Mouse (Mus musculus) embryonic facial prominence, embryonic 11.5 days (tissue): ENCODE measurements around the gene Gm3448. TPM values are rescaled to one million over a fixed set of nuclear protein-coding genes. Genes with fewer than 3 reads are reported as not detected.
"Not testable (repeated sequence)": the region's sequence is repeated elsewhere in the genome, so short reads cannot be mapped to it uniquely, and the experiment has no call there.

ENCODE experiments used
- ATAC-seq: fragments of 200-750 bp; cut with Nextera tagmentation; replicated peaks from 2 replicates; pipeline ENCODE4 v1.8.0; 2017; ENCODE audit warnings: low read depth; ENCODE audit not compliant: insufficient number of reproducible peaks, low FRiP score, low TSS enrichment
- DNase-seq: peaks from one replicate; pipeline ENCODE4 v3.0.0-alpha.2; 2015; ENCODE audit warnings: low spot score
- H3K27ac ChIP-seq: fragments of 300-500 bp; sonication (generic); replicated peaks from 2 replicates; pipeline ENCODE4 v1.5.1; 2014; ENCODE audit warnings: mild to moderate bottlenecking, low read depth, low read length, control low read depth
- H3K27me3 ChIP-seq: fragments of 300-500 bp; sonication (generic); 2 replicates; pipeline ENCODE4 v1.6.1; 2014; ENCODE audit warnings: mild to moderate bottlenecking, low read length, moderate library complexity, mixed read lengths; ENCODE audit not compliant: control insufficient read depth, insufficient read depth
- H3K36me3 ChIP-seq: fragments of 300-500 bp; sonication (generic); replicated peaks from 2 replicates; pipeline ENCODE4 v1.6.1; 2014; ENCODE audit warnings: low read depth, mild to moderate bottlenecking, low read length, moderate library complexity, mixed read lengths; ENCODE audit not compliant: control insufficient read depth, insufficient read depth
- H3K4me1 ChIP-seq: fragments of 300-500 bp; sonication (generic); 2 replicates; pipeline ENCODE4 v1.6.1; 2014; ENCODE audit warnings: low read length, mixed read lengths; ENCODE audit not compliant: control insufficient read depth, insufficient read depth
- H3K4me2 ChIP-seq: fragments of 300-500 bp; sonication (generic); 2 replicates; pipeline ENCODE4 v1.6.1; 2014; ENCODE audit warnings: low read depth, mild to moderate bottlenecking, control low read depth, low read length, moderate library complexity
- H3K4me3 ChIP-seq: fragments of 300-500 bp; sonication (generic); 2 replicates; pipeline ENCODE4 v1.5.1; 2014; ENCODE audit warnings: low read depth, low read length, control low read depth
- H3K9ac ChIP-seq: fragments of 300-500 bp; sonication (generic); replicated peaks from 2 replicates; pipeline ENCODE4 v1.6.1; 2014; ENCODE audit warnings: mild to moderate bottlenecking, control low read depth, low read length
- H3K9me3 ChIP-seq: fragments of 300-500 bp; sonication (generic); replicated peaks from 2 replicates; pipeline ENCODE4 v1.6.1; 2016; ENCODE audit warnings: mild to moderate bottlenecking, low read length, inconsistent platforms, mixed read lengths; ENCODE audit not compliant: control insufficient read depth
- WGBS: fragments of 180-500 bp; shearing (Covaris S2); extraction: QIAGEN DNeasy Blood & Tissue Kit; methylation state at CpG from one replicate; pipeline ENCODE4 v1.1.7; 2014; 5-methylcytosine and 5-hydroxymethylcytosine counted together
- polyA plus RNA-seq: library from polyadenylated mRNA; unstranded; fragments of >200 nt; fragmentation: Nextera tagmentation; extraction: Ambion mirVana; gene quantifications from 2 replicates; pipeline ENCODE4 v1.2.1, GENCODE M21; 2014

Gene Gm3448
- polyA plus RNA-seq, 1 experiment from 2014 or later: 3.7 TPM

GRCm38 (mm10) chr17:15055925-15056324, 14.6 kb upstream of the Gm3448 start:
- ATAC-seq: no peak
- Histone ChIP-seq H3K4me2 (no peak overlapping the region), H3K27ac (no peak overlapping the region), H3K9me3 (no peaks in the 10 kb centered on the region), H3K36me3 (peaks cover 2% of the 10 kb centered on the region; the same call in 1 of the 2 replicates), H3K9ac (no peak overlapping the region), H3K27me3 (no peaks in the 10 kb centered on the region), H3K4me1 (no peaks in the 10 kb centered on the region), H3K4me3 (no peak overlapping the region)
- WGBS: 82% methylated on average over 4 of the region's 4 CpGs
- no peak for DNase-seq

GRCm38 (mm10) chr17:15053829-15054200, 12.5 kb upstream of the Gm3448 start:
- not testable (repeated sequence) for H3K27ac ChIP-seq, H3K4me3 ChIP-seq, DNase-seq, H3K4me2 ChIP-seq, H3K9ac ChIP-seq, ATAC-seq, H3K9me3 ChIP-seq, H3K27me3 ChIP-seq, H3K4me1 ChIP-seq, H3K36me3 ChIP-seq
- WGBS: 86% methylated on average over 12 of the region's 13 CpGs

GRCm38 (mm10) chr17:15053183-15053828, 12.0 kb upstream of the Gm3448 start:
- H3K4me2 ChIP-seq, DNase-seq, H3K9me3 ChIP-seq, H3K4me3 ChIP-seq, H3K36me3 ChIP-seq, H3K4me1 ChIP-seq, ATAC-seq, H3K9ac ChIP-seq, H3K27ac ChIP-seq, H3K27me3 ChIP-seq: not testable (repeated sequence)
- WGBS: 84% methylated on average over 5 of the region's 8 CpGs

- not testable (repeated sequence) for H3K36me3 ChIP-seq, H3K4me1 ChIP-seq, H3K4me3 ChIP-seq, H3K27me3 ChIP-seq, ATAC-seq, H3K4me2 ChIP-seq, H3K9ac ChIP-seq, H3K27ac ChIP-seq, DNase-seq, H3K9me3 ChIP-seq
- WGBS: 54% methylated on average over 1 of the region's 1 CpGs
These were observed 11.4 kb upstream of the Gm3448 start for GRCm38 (mm10) chr17:15052766-15053165.

- DNase-seq, H3K9me3 ChIP-seq, H3K27me3 ChIP-seq, H3K27ac ChIP-seq, H3K9ac ChIP-seq, ATAC-seq, H3K4me2 ChIP-seq, H3K4me3 ChIP-seq, H3K4me1 ChIP-seq, H3K36me3 ChIP-seq: not testable (repeated sequence)
- WGBS: no CpG with 5 or more reads among the region's 1 CpGs
These were observed 9.0 kb upstream of the Gm3448 start for GRCm38 (mm10) chr17:15050338-15050737.

GRCm38 (mm10) chr17:15040455-15040854, 882 bp downstream of the Gm3448 start:
- not testable (repeated sequence) for H3K9me3 ChIP-seq, H3K9ac ChIP-seq, H3K4me1 ChIP-seq, H3K27ac ChIP-seq, ATAC-seq, H3K4me2 ChIP-seq, H3K27me3 ChIP-seq, DNase-seq, H3K36me3 ChIP-seq, H3K4me3 ChIP-seq
- no CpG with 5 or more reads among the region's 3 CpGs for WGBS

GRCm38 (mm10) chr17:15031414-15031813, 9.9 kb downstream of the Gm3448 start:
- not testable (repeated sequence) for DNase-seq, H3K4me3 ChIP-seq, H3K36me3 ChIP-seq, H3K9me3 ChIP-seq, H3K27me3 ChIP-seq, H3K27ac ChIP-seq, H3K4me1 ChIP-seq, H3K9ac ChIP-seq, ATAC-seq, H3K4me2 ChIP-seq
- WGBS: no CpG with 5 or more reads among the region's 4 CpGs

- H3K27me3 ChIP-seq, H3K27ac ChIP-seq, H3K4me1 ChIP-seq, DNase-seq, H3K36me3 ChIP-seq, H3K4me2 ChIP-seq, H3K9ac ChIP-seq, H3K4me3 ChIP-seq, H3K9me3 ChIP-seq, ATAC-seq: not testable (repeated sequence)
- no CpG with 5 or more reads among the region's 6 CpGs for WGBS
These were observed 15.8 kb downstream of the Gm3448 start for GRCm38 (mm10) chr17:15025513-15025912.
